Mouse (Mus musculus) kidney, postnatal 14 days (tissue): Measurements from ENCODE around the gene Nuak2.

Experiments
- DNase-seq: peaks from one replicate; pipeline ENCODE4 v3.0.0; 2022; ENCODE audit warnings: mixed read lengths

Gene Nuak2

GRCm38 (mm10) chr1:132355162-132355601 lies 39.3 kb downstream of the Nuak2 start:
- DNase-seq, result peak; percentile 88

DNA sequence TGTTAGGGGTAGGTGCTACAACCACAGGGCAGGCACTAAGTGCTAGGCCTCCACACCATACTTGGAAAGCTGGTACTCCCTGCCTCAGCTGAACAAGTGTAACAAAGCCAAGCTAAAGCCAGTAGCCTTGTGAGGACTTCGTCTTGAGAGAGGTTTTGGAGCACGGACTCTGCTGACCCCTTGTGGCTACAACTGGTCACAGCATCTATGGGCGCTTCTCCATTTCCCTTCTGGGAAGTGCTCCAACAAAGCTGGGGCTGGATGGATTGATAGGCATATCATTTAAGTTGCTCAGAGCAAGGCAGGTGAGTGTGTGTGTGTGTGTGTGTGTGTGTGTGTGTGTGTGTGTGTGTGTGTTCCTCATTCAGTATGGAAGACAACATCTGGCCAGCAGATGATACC lies 39.9 kb downstream of the Nuak2 start:
- peak; percentile 92 for DNase-seq

DNA sequence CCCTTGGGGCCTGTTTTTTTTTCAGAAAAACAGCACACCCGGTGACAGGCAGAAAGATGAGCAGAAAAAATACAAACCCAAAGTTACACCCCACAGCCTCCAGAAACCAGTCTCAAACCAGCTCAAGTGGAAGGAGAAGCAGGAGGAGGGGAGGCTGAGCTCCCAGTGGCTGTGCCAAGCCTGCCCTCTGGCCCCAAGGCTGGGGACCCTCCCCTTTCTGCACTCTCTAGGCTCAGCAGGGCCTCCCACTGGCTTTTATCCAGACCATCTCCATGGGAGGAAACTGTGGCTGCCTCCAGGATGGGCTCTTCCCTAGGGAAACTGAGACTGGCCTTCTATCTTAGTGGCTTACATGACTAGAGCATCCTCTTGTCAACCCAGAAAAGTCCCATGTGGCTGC lies 40.9 kb downstream of the Nuak2 start:
- DNase-seq, result no peak

DNA sequence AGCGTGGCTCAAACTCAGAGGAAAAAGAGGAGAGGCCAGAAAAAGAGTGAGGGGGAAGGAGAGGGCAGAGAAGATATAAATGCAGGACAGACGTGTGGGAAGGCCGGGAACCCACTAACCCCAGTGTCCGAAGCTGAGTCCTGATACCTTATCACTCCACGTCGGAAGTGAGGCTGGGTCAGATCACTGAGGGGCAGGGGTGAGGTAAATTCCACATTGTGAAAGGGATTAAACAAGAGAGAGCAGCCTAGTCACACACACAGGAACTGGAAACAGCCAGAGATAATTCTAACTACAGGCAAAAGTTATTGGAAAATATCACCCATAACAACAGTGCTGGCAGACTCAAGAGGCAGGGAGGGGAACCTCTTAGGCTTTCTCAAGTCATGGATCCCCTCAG lies 46.0 kb downstream of the Nuak2 start:
- no peak for DNase-seq

DNA sequence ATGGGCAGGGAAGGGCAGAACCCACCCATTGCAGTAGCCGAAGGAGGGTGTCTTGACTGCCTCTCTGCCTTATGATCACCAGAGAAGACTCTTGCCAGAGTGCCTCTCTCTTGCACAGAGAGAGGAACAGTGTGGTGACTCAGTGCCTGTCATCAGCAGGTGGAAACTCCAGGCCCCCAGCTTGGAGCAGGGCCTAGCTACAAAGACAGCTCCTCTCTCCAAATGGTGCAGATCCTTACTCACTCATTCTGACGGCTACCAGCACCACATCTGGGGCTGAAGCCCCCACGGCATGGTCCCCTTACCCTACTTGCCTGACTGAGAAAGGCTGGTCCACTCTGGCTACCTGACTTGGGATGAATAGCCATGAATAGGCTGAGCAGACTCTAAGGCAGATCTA lies 48.5 kb downstream of the Nuak2 start:
- no peak for DNase-seq

DNA sequence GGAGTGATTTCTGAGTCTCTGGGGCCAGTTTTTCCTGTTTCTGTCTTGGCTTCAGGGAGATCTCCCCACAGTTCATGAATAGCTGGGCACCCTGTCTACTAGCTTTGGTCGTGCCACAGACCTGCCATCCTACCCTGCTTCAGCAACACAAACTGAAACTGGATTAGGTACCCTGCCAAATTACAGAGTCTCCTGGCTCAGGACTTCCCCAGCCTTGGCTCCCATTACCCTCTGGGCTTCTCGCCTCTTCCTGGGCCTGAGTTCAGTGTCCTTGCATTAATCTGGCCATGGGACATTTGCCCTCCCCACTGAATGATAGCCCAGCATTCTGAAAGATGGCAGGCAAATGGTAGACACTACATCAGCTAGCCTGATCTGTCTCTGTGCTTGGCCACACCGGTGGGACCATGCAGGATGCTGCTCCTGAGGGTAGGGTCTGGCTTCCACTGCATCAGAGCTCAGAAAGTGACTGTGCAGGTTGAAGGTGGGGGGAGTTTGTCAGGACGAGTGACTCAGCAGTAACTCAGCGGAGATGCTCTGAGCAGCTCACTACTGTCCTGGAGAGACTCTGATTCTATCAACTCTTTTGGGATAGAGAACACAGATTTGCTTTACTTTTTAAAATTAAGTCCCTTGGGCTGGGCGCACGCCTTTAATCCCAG lies 49.1 kb downstream of the Nuak2 start:
- DNase-seq, result no peak

DNA sequence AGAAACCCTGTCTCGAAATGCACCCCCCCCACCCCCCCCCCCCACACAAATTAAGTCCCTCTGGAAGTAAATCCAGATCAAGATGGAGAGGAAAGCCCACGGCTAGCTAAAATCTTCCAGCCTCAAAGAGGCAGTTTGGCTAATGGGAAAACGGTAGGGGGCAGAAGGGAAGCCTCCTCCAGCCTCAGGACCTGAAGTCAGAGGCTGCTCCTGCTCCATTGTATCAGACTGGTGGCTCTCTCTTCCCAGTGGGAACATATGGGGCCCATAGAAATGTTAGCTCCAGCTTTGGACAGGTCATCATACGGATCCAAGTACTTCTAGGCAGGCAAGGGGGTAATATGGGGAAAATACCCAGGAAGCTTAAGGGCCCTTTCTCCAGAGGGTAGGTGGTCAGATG lies 49.7 kb downstream of the Nuak2 start:
- no peak for DNase-seq

- DNase-seq, result no peak
Measured at GRCm38 (mm10) chr1:132366235-132366634, 50.3 kb downstream of the Nuak2 start.

- DNase-seq, result no peak
Measured at GRCm38 (mm10) chr1:132366937-132367336, 51.0 kb downstream of the Nuak2 start.

- peak; percentile 91 for DNase-seq
Measured at GRCm38 (mm10) chr1:132367692-132368506, 52.0 kb downstream of the Nuak2 start.

DNA sequence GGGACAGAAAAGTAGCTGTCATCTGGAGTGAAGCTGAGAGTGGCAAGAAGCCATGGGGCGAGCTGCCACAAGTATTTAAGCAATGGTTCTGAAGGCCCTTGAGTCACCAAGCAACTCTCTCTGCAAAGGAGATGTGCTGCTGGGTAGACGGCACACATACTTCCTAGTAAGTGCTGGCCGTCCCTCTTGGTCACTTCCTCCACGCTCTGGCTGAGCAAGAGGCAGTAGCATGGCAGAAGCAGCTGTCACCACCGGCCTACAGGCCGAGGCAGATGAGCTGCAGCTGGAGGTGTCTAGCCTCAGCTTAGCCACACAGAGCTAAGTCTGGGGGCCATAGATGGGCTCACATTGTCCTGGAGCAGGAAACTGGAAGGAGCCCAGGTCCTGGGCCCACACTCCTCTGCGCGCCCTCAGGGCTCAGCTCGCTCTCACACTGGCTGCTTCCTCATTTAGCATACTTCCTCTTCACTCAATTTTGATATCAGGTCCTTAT lies 54.8 kb downstream of the Nuak2 start:
- DNase-seq, result no peak

DNA sequence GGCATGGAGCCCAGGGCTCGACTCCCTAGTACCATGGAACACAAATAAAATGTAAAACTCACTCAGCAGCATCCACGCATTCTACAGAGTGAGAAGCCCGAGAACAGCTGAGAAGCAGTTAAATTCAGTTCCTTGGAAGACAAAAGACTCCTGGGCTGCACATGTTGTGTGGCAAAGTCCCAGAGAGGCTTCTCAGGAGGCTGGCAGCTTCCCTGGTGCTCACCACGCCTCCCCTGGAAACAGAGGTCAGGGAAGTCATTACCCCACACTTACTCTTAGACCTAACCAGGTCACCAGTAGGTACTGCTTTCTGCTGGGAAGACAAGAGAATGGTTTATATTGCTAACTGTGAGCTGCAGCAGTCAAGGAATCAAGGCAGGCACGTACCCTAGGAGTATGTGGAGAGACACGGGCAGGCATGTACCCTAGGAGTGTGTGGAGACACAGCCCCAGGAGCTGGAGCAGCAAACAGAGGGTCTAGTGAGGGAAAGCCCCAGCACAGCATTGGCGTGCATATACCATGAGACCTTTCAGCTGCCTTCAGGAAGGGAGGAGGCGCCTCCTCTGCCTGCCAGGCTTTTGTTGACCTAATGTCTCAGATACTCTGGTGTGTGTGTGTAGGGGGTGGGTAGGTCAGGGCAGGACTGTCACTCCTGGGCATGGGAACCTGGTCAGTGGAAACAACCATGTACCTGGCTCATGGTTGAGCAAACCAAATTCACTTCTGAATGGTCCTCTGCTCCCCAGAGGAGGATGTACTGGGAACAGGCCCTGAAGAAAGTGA lies 55.6 kb downstream of the Nuak2 start:
- DNase-seq, result no peak

GRCm38 (mm10) chr1:132372354-132372753 lies 56.4 kb downstream of the Nuak2 start:
- no peak for DNase-seq

- no peak for DNase-seq
Measured at GRCm38 (mm10) chr1:132372896-132373534, 57.1 kb downstream of the Nuak2 start.

DNA sequence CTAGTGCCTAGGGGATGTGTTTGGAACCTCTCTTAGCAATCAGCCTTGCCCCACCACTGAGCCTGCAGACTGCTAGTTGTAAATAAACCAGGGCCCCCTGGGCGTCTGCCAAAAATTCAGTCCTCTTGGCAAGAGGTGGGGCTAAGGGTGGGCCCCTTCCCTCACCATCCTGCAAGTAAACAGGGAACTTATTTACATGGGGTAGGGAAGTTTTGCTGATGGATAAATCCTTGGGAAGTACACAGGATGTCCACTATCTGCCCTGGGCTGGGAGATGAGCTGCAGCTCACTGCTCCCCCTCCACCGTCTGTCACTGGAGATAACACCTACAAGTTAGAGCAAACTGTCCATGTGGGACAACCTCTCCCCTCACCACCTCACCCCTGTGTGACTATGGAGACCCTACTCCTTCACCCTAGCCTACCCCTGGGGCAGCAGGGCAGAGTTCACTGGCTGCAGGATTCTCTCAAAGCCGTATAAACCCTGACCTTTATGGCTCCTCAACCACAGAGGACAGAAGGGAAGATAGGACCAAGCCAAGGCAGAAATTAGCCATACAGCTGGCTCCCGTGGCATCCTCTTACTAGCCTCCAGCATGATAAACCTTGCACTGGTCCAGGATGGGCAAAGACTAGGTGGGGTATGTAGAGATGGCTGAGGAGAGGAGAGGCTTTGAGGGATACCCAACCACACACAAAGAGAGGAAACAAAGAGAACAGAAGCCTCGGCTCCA lies 58.4 kb downstream of the Nuak2 start:
- DNase-seq, result peak; percentile 89

DNA sequence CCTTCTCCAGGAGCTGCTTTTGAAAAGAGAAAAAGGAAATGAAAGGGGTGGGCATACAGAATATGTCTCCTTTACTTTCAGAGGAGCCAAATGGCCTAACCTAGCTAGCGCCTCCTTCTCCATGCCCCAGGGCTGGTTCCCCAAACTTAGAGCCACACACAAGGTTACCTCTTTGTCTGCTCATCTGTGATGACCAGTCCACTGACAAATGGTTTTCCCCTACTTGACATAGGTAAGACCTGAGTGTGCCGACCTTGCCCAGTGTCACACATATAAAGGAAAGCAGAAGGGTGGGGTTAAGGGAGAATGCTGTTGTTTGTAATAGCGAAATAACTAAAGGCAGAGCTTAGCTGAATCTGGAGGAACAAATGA lies 58.9 kb downstream of the Nuak2 start:
- DNase-seq, result no peak

- DNase-seq, result no peak
Measured at GRCm38 (mm10) chr1:132375256-132375655, 59.3 kb downstream of the Nuak2 start.

DNA sequence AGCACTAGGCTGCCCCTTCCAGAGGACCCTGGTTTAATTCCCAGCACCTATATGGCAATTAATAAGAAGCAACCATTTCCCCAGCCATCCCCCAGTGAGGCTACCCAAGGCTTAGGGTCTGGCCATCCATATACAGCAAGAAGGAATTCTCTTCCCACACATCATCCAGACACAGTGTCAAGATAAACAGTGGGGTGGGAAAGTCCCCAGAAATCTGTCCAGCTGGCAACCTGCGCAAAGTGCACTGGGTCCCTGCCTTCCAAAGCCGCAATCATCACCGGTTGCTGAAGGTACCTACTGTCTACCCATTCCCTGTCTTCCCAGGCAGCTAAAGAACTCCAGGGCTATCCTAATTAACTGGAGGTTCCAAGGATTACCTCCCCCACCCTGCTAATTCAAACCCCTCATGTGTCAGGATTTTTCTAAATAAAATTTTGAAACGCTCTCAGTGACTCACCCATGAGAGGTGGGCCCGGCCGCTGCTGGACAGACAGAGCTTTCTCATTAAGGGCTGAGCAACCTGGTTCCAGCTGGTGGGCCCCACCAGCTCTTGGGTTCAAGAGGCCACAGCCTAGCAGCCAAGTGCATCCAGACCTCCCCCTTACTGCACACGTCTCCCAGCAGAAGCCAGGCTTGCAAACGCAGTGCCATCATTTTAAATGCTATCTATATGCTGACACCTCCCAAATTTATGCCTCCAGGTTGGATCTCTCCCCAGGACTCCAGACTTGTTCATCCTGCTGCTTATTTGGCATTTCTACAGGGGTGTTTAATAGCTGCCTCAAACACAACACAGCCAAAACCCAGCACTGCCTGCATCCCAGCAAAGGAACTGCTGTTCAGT lies 60.5 kb downstream of the Nuak2 start:
- DNase-seq, result no peak

DNA sequence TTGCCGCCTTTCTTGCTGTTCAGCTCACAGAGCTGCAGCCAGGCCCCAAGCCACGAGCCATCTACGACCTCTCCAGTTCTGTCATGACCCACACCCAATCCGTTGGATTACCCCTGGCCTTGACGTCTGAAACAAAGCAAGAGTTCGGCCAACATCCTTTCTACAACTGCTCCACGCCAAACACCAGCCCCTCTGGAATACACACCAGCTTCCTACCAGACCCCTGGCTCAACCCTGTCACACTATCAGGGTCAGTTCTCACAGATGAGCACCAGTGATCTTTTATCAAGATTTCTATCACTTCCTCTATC lies 61.1 kb downstream of the Nuak2 start:
- no peak for DNase-seq

- DNase-seq, result no peak
Measured at GRCm38 (mm10) chr1:132377811-132378210, 61.9 kb downstream of the Nuak2 start.

GRCm38 (mm10) chr1:132380550-132381100 lies 64.7 kb downstream of the Nuak2 start:
- no peak for DNase-seq
